Mouse (Mus musculus) 3T3-L1 (cell line): ENCODE results near the gene Ppard.

ENCODE experiments used
- DNase-seq: peaks from one replicate; pipeline ENCODE4 v3.0.0-alpha.2; 2015; ENCODE audit warnings: low read depth, low spot score

Ppard gene

DNA sequence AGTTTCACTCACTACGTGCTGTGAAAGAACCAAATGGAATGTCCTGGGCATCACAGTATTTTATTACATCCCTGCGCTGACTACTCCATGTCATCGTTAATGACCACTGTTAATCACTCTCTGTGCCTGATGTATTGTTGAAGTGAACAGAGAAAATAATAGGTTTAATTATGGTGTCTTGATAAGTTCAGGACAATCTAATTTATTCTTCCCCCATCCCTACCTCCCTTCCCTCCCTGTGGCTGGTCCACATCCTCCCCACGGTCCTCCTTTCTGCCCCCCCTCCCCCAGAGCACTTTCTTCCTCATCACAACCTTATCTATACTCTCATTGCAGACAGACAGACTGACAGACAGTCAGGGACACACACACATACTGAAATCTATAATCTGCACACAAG is 22.3 kb downstream of the Ppard start:
- no peak for DNase-seq

DNA sequence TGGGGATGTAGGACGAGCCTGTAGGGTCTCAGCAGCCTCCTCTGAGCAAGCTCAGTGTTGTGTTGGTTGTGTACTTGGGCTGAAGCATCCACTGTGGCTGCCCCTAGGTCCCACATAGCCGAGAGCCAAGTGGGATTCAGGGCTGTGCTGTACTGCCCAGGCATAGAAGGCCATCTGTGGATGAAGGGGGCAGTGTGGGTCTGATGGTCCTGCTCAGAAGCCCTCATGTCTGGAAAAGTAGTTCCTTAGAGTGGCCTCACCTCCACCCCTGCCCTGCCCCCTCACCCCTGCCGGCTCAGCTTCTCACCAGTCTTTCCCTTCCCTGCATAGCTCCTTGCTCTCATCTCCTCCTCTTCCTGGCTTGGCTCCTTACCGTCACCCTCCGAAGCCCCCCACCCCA is 23.2 kb downstream of the Ppard start:
- no peak for DNase-seq

DNA sequence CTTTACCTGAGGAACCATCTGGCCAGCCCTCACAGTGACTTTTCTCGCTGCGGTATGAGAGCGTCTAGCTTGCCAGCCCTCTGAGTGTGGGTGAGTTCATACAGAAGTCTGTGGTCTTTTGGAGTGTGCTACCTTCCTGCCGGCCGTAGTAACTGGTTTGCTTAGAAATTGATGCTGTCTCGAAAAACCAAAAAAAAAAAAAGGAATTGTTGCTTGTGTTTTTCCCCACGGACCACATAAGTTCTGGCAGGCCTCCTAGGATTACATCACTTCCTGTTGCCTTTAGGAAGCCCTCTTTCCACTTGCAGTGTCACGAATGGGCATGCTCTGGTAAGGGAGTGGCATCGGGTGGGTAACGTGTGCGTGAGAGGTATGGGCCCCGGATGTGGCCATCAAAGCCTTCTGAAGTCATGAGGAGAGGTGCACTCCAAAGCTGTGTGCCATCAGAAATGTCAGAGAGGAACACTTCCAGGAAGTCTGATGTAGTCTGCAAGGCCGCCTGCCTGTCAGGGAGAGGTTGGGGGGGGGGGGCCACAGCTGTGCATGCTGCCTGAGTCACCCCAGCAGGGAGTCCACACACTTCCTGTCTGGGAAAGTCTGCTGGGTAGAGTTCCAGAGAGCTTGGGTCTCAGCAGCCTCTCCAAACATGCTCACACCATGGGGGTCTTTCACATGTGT is 24.3 kb downstream of the Ppard start:
- peak; percentile 98 for DNase-seq

DNA sequence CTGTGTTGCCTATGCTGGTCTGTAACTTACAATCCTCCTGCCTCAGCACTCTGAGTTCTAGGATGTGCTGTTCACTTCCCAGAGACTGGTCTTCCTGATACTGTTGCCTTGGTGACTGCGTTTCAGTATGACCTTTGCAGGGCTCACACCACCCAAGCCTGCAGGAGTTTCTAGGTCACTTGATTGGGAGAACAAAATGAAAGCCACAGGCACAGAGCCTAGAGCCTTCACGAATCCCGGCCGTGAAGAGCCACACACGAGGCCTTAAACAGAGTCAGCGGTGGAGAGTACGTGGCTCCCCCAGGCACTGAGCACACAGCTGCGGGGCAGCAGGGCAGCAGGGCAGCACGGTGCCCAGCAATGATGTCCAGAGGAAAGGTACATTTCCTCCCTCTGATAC is 25.8 kb downstream of the Ppard start:
- no peak for DNase-seq

DNA sequence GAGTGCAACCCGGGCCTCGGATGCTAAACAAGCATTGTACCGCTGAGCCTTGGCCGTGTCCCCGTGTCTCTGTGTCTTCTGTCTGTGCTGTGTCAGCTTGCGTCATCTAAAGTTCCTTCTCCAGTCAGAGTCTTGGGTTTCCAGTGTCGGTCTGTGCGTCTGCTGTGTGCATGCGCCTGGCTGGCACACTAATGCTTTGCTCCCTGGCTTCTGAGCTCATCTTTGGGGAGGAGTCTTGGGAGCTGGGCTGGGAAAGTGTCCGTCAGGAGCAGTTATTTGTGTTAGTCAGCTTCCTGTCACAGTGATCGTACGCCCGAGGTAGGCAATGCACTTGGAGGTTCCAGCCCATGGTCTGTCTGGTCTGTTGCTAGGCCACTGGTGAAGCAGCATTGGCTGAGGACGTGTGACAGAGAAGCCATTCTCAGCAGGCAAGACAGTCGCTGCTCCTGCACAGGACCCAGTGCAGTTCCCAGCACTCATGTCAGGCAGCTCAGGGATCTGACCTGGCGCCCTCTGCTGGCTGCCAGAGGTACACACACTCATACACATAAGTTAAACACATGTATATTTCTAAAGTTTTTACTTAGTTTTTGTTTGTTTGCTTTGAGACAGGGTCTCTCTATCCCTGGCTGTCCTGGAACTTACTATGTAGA is 27.5 kb downstream of the Ppard start:
- DNase-seq: peak; percentile 92

DNA sequence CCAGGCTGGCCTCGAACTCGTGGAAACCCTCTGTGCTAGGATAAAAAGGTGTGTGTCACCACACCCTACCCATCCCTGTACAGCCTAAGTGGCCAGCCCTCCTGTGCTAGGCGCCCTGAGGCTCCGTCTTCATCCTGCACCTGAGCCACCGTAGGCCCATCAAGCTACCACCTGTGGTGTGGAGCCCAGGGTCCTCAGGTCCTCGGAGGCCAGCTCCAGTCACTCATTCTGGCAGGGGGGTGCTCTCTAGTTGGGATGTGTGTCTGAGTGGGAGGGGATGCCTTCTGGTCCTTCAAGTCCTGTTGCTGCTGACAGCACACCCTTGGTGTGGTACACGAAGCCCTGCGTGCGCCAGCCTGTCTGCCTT is 28.0 kb downstream of the Ppard start:
- DNase-seq: no peak

DNA sequence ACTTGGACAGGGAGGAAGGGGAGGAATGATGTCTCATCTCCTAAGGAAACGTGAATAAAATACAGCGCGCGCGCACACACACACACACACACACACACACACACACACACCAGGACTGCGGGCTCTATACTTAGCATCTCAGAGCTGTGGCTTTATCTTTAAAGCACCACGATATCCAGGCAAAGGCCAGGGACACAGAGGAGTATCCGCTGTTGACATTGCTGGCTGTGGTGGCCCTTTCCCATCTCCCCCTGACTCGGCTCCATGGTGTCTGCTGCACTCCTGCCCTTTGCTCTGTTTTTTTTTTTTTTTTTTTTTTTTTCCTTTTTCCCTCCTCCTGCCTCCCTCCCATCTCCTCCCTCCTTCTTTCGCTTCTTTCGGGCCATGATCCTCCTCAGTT is 29.3 kb downstream of the Ppard start:
- DNase-seq: no peak

DNA sequence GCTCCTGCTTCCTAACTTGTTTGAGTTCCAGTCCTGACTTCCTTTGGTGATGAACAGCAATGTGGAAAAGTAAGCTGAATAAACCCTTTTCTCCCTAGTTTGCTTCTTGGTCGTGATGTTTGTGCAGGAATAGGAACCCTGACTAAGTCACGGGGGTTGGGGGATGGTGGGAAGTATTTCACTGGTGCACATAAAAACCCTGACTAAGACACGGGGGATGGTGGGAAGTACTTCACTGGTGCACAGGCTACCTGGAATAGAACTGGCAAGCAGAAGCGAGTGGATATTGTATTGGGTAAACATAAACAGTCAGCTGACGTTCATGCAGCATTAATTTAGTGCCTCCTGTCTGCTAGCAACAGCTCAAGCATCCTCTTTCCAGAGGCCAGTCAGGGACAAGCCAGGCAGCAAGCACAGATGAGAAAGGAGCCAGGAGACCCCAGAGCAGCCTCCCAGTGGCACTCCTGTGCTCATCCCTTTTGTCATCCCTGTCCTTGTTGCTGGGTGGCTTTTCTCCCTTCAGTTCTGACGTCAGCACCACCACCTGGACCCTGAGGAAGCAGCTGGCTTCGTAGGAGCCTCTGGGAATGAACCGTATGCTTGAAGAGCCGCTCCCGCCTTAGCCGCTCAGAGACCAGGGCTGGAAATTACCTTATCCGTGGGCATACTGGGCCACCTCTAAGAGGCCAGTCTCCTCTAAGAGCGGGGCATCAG is 30.8 kb downstream of the Ppard start:
- no peak for DNase-seq

DNA sequence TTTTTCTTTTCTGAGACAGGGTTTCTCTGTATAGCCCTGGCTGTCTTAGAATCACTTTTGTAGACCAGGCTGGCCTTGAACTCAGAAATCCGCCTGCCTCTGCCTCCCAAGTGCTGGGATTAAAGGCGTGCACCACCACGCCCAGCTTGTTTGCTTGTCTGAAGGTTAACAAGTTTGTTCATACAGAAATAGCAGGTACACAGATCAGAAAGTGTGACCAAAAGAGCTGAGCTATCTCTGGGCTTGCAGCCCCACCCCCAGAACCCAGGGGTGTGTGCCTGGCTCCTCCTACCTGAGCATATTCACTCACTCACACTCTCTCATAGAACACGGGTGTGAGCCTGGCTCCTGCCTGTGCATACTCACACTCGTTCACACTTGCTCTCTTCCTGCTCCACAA is 34.8 kb downstream of the Ppard start:
- DNase-seq: no peak

DNA sequence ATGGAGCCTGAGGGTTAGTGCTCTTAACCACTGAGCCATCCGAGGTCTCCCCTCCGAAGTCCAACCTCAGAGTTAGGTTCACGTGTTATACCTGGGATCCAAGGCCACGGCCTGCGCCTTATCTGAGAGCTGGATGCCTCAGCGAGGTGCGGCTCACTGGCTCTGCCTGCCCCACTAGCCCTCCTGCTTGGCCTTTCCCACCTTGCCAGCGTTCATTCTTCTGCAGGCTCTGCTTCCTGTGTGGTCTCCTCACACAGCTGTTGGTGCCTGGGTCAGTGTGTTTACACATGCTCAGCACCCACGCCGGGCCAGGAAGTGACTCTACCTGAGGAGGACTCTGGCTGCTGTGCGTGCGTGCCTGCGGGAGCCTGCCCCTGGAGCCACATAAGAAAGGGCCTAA is 37.7 kb downstream of the Ppard start:
- DNase-seq: no peak

DNA sequence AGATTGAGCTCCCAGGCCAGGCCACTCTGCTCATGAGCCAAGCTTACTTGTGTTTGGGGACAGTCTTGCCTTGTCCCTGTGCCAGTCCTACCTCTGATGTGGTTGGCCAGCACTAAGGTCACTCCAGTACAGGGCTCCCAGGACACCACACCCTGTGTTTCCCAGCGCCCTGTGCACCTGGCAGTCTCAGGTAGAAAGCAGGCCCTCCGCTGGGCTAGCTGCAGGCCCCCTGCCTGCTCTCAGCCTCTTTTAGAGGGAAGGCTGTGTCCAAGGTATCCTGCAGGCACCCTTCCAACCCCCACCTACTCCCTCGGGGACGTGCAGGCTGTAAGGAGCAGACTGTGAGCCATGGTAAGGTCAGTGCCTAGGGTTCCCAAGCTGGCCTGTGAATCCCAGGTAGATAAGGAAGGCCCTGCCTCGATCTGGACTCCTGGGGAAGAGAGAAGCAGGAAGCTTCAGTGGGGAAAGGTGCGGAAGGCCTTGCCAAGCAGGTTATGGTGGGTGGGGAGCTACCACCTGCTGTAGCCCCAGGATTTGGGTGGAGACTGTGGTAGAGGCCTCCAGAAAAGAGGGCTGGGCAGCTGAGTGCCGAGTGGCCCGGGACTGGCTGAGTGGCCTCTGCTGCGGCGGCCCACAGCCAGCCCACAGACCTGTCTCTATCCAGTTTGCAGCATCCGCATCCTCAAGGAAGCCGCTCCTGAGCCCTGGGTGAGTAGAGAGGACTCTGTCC is 39.2 kb downstream of the Ppard start:
- DNase-seq: no peak

DNA sequence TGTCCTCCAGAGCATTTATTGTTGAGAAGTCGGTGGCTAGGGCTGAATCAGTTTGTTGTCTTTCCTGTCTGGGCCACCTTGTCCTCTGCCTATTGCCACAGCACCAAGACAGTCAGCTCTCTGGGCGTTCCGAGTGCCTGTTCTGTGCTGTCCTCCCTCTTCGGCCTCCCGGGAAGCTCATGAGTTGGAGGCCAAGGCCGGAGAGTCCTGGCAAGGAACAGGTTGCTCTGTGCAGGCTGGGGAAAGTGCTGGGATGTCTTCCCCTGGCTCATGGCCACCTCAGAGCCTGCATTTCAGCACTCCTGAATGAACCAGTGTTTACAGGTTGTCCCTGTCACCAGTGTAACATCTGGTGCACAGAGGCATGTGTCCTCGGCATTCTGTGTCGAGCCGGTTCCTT is 39.8 kb downstream of the Ppard start:
- no peak for DNase-seq

DNA sequence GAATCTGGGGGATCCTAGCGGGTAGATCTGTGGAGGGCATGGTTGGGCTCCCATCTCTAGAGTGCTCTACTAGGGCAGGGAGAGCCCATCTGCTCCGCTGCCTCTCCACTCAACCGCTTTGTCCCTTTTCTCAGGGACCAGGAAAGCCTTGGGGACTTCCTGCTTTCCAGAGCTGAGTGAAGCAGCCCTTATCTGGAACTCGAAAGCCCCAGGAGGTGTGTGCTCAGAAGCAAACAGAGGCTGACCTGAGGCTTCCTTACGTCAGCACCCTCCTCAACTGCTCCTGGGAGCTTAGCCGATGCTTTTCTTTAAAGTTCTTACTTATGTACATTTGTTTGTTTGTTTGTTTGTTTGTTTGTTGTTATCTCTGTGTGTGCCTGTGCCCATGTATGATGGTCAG is 40.3 kb downstream of the Ppard start:
- no peak for DNase-seq

DNA sequence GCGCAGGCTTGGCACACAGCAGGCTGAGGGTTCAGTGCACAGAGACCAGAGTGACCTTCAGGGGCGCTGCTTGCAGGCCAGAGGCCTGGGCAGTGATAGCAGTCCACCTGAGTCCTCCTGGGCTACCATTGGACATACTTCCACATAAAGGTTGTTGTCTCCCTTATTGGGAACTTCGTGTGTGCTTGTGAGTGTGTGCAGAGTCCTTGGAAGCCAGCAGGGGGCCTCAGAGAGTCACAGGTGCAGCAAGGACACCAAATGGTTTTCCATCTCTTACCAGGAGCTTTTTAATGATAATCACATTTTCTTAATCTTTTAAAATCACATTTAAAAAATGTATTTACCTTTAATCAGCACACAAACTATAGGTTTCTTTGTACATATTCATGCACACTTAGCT is 42.2 kb downstream of the Ppard start:
- DNase-seq: peak; percentile 34

DNA sequence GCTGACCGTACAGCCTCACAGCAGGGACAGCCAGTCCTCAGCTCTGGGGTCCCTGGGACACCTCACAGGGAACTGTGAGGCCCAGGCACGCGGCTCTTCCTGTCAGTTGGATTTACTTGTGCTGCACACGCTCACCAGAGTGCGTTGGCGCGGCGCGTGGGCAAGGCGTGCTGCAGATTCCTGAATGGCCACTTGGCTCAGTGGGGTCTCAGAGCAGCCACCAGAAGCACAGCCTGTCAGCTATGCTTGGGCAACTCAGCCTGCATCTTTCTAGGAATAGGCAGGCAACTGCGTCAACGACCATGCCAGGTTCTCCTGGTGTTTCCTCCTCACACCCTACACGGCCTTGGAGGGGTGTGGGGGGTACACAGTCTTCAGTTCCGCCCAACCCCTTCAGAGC is 44.7 kb downstream of the Ppard start:
- no peak for DNase-seq

DNA sequence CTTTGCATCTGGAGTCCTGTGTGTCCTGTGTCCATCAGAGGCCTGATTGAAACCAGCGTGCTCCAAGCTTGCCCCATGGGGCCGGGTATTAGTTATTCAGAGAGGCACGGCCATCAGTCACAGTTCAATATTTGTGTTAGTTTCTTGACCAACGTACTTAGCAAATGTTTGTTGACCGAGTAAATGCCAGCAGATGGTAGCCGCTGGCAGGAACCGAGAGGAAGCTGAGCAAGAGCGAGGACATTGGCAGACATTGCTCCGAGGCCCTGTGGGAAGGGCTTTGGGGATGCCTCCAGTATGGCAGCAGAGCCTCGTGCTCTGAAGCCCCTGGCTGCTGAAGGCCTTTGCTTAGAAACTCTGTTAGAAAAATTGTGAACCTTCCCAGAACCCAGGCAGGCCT is 45.2 kb downstream of the Ppard start:
- DNase-seq: no peak

DNA sequence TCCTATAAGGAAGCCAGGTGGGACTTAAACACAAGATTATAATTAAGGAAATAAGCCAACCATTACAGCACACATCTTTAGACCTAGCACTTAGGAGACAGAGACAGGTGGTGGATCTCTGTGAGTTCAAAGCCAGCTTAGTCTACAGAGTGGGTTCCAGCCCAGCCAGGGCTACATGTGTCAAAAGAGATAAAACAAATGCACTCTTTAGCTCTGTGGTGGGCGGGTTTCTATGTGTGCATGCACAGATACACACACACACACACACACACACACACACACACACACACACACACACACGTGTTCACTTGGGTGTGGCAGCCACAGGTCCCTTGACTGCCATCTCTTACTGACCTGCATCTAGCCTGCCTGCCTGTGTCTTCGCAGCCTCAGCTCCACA is 45.7 kb downstream of the Ppard start:
- DNase-seq: no peak

DNA sequence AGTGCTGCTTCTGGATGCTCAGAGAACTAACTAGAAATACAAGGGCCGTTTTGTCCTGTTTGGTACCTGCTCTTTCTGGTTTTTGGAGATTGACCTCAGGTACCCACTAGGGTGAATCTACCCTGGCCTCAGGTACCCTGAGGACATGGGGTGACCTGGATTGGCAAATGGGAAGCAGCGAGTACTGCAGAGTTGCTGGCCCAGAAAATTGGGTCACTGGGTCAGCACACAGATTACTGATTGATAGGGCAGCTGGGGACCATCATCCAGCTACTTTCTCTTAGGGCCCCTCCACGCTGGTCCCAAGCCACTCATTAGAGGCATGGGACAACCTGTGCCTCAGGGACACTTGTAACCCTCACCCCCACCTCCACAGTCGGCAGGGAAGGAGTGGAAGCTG is 46.7 kb downstream of the Ppard start:
- DNase-seq: no peak

DNA sequence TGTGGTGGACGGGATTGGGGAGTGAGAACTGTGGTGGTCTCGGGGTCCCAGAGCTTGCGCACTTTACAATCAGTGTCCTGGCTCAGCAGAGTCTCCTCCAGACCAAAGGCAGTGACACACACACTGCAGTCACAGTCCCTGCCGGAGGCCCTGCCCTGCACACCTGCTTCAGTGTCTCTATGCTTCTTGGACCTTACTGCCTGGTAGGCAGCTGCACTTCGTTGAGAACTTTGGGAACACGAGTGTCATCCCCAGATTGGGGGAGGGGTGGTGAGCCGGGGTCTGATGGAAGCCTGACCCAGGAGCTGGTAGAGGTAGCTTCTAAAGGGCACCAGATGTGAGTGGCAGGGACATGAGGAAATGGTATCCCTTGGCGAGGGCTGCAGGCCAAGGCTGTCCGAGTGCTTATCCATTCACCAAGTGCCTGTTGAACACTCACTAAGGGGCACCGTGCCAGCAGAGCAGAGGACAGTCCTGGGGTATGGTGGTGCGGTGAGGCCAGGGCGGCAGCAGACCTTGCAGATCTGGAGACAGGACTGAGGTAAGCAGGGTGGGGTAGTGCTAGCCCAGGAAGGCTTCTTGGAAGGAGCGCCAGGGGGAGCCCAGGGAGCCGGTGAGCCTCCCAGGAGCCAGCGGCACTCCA is 47.4 kb downstream of the Ppard start:
- DNase-seq: peak; percentile 39

DNA sequence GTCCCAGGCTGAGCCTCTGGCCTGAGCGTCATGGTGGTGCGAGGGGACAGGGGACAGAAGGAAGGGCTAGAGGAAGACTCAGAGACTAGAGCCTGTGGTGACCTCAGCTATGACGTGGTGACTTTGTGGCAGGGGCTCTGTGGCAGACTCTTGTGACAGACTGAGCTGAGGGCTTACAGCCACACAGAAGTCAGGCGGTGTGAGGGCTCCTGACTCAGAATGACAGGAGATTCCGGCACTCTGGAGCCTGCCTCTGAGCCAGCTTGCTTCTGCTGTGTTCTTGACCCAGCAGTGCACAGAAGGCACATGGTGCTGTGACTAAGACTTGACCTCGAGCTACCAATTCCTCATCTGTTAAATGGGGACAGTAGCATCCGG is 47.9 kb downstream of the Ppard start:
- DNase-seq: peak; percentile 50

DNA sequence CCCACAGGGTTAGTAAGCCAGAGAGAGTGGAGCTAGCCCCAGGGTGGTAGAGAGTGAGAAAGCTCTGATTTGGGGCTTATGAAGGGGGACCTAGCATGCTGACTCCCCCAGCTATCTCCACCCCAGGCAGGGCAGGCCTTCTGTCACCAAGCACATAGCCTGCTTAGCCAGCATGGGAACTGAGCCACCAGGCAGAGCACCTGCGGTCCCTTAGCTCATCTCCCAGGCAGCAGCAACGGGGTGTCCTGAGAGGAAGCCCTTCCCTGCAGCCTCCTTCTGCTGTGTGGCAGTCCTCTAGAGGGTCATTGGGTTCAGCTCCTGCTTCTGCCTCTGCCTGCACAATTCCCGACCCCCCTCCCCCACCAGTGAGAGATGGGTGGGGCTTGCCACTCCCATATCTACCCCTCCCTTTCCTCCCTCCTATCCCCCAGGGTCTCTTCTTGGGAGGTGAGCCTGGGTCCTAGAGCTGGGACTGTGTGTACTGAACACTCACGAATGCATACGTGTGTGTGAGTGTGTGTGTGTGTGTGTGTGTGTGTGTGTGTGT is 48.4 kb downstream of the Ppard start:
- DNase-seq: no peak
